Mouse (Mus musculus) intestine, postnatal 0 days (tissue): ENCODE measurements at regions not wholly inside any gene's neighbourhood (a gene's known extent, or its start where the extent isn't known, plus 50 kb on each side); places are given as distances from the start of the nearest gene placed in this dataset.

Experiments
- ATAC-seq: fragments of 200-750 bp; cut with Nextera tagmentation; 2 replicates; pipeline ENCODE4 v1.8.0; 2017; ENCODE audit warnings: mild to moderate bottlenecking, moderate TSS enrichment, moderate library complexity
- H3K27ac ChIP-seq: fragments of 300-500 bp; sonication (generic); 2 replicates; pipeline ENCODE4 v1.5.1; 2014; ENCODE audit warnings: mild to moderate bottlenecking, low read depth, low read length, moderate library complexity
- H3K27me3 ChIP-seq: fragments of 300-500 bp; sonication (generic); replicated peaks from 2 replicates; pipeline ENCODE4 v1.6.1; 2014; ENCODE audit warnings: low read length, mixed read lengths; ENCODE audit not compliant: control insufficient read depth, insufficient read depth
- H3K36me3 ChIP-seq: fragments of 300-500 bp; sonication (generic); 2 replicates; pipeline ENCODE4 v1.6.1; 2014; ENCODE audit warnings: mild to moderate bottlenecking, moderate library complexity; ENCODE audit not compliant: control insufficient read depth, insufficient read depth
- H3K4me1 ChIP-seq: fragments of 300-500 bp; sonication (generic); replicated peaks from 2 replicates; pipeline ENCODE4 v1.6.1; 2014; ENCODE audit warnings: antibody characterized with exemption, low read length, mixed read lengths; ENCODE audit not compliant: control insufficient read depth, insufficient read depth
- H3K4me2 ChIP-seq: fragments of 300-500 bp; sonication (generic); replicated peaks from 2 replicates; pipeline ENCODE4 v1.6.1; 2014; ENCODE audit warnings: low read depth, mild to moderate bottlenecking, moderate library complexity
- H3K4me3 ChIP-seq: fragments of 300-500 bp; sonication (generic); 2 replicates; pipeline ENCODE4 v1.5.1; 2014; ENCODE audit warnings: low read depth, low read length
- H3K9ac ChIP-seq: fragments of 300-500 bp; sonication (generic); 2 replicates; pipeline ENCODE4 v1.6.1; 2014; ENCODE audit warnings: mild to moderate bottlenecking, low read depth, low read length
- H3K9me3 ChIP-seq: fragments of 300-500 bp; sonication (generic); 2 replicates; pipeline ENCODE4 v1.6.1; 2016; ENCODE audit warnings: mixed run types; ENCODE audit not compliant: control insufficient read depth
- CTCF ChIP-seq: sonication (generic); IDR thresholded peaks from 2 replicates; pipeline ENCODE4 v1.5.1; 2016; ENCODE audit warnings: low read depth, mild to moderate bottlenecking, control low read depth, antibody characterized with exemption, moderate library complexity
- WGBS: fragments of 180-500 bp; shearing (Covaris S2); extraction: QIAGEN DNeasy Blood & Tissue Kit; methylation state at CpG from one replicate; pipeline ENCODE4 v1.1.7; 2014; 5-methylcytosine and 5-hydroxymethylcytosine counted together

GRCm38 (mm10) chr15:97491796-97492195 lies 213.8 kb downstream of the Rpap3 start:
- H3K4me2 ChIP-seq = no peak overlapping the region
- ATAC-seq = no peak
- 81% methylated on average over 7 of the region's 7 CpGs for WGBS
- H3K4me3 ChIP-seq = no peak overlapping the region
- H3K9me3 ChIP-seq = peaks cover 4% of the 10 kb centered on the region; the same call in 1 of the 2 replicates
- no peaks in the 10 kb centered on the region for H3K36me3 ChIP-seq
- no peaks in the 10 kb centered on the region for H3K4me1 ChIP-seq
- no peak for TF ChIP-seq CTCF
- no peak overlapping the region for H3K9ac ChIP-seq
- H3K27me3 ChIP-seq = no peaks in the 10 kb centered on the region
- no peak overlapping the region for H3K27ac ChIP-seq

GRCm38 (mm10) chr15:97487425-97487824 lies 218.2 kb downstream of the Rpap3 start:
- Histone ChIP-seq H3K9me3 (no peaks in the 10 kb centered on the region), H3K27me3 (no peaks in the 10 kb centered on the region), H3K4me2 (no peak overlapping the region), H3K36me3 (no peaks in the 10 kb centered on the region), H3K4me3 (no peak overlapping the region), H3K9ac (no peak overlapping the region), H3K27ac (no peak overlapping the region), H3K4me1 (no peaks in the 10 kb centered on the region)
- no peak for ATAC-seq
- WGBS = 92% methylated on average over 2 of the region's 2 CpGs
- no peak for TF ChIP-seq CTCF

- no peak for TF ChIP-seq CTCF
- no peak overlapping the region for H3K27ac ChIP-seq
- no peaks in the 10 kb centered on the region for H3K27me3 ChIP-seq
- H3K36me3 ChIP-seq = no peaks in the 10 kb centered on the region
- no peak overlapping the region for H3K9ac ChIP-seq
- no peak overlapping the region for H3K4me3 ChIP-seq
- H3K9me3 ChIP-seq = no peaks in the 10 kb centered on the region
- ATAC-seq = no peak
- H3K4me1 ChIP-seq = no peaks in the 10 kb centered on the region
- no peak overlapping the region for H3K4me2 ChIP-seq
- 55% methylated on average over 15 of the region's 15 CpGs for WGBS
Observed at GRCm38 (mm10) chr15:97471986-97472779, 225.1 kb upstream of the Amigo2 start.

GRCm38 (mm10) chr15:97471476-97471875 lies 224.4 kb upstream of the Amigo2 start:
- no peak overlapping the region for H3K4me2 ChIP-seq
- no peaks in the 10 kb centered on the region for H3K36me3 ChIP-seq
- H3K4me3 ChIP-seq = no peak overlapping the region
- no peaks in the 10 kb centered on the region for H3K4me1 ChIP-seq
- ATAC-seq = no peak
- H3K27ac ChIP-seq = no peak overlapping the region
- no peak overlapping the region for H3K9ac ChIP-seq
- 72% methylated on average over 4 of the region's 4 CpGs for WGBS
- no peaks in the 10 kb centered on the region for H3K27me3 ChIP-seq
- no peak for TF ChIP-seq CTCF
- H3K9me3 ChIP-seq = no peaks in the 10 kb centered on the region

GRCm38 (mm10) chr15:97469684-97470344 lies 222.7 kb upstream of the Amigo2 start:
- Histone ChIP-seq H3K27me3 (no peaks in the 10 kb centered on the region), H3K4me2 (no peak overlapping the region), H3K9ac (no peak overlapping the region), H3K27ac (no peak overlapping the region), H3K36me3 (no peaks in the 10 kb centered on the region), H3K4me1 (no peaks in the 10 kb centered on the region), H3K9me3 (no peaks in the 10 kb centered on the region), H3K4me3 (no peak overlapping the region)
- TF ChIP-seq CTCF = no peak
- WGBS = 72% methylated on average over 19 of the region's 19 CpGs
- no peak for ATAC-seq

- no peak for TF ChIP-seq CTCF
- Histone ChIP-seq H3K27me3 (no peaks in the 10 kb centered on the region), H3K4me2 (no peak overlapping the region), H3K9ac (no peak overlapping the region), H3K27ac (no peak overlapping the region), H3K4me1 (no peaks in the 10 kb centered on the region), H3K4me3 (no peak overlapping the region), H3K9me3 (no peaks in the 10 kb centered on the region), H3K36me3 (no peaks in the 10 kb centered on the region)
- no peak for ATAC-seq
- WGBS = 67% methylated on average over 23 of the region's 23 CpGs
Observed at GRCm38 (mm10) chr15:97468732-97469683, 221.9 kb upstream of the Amigo2 start.
